Mouse (Mus musculus) C2C12 (cell line): ENCODE results near the gene Cd70. TPM values are rescaled to one million over a fixed set of nuclear protein-coding genes. Genes with fewer than 3 reads are reported as not detected.
"Not testable (repeated sequence)": the region's sequence is repeated elsewhere in the genome, so short reads cannot be mapped to it uniquely, and the experiment has no call there.

ENCODE experiments used
- H3K27me3 ChIP-seq: one replicate; pipeline ENCODE4 v1.6.1; 2011; ENCODE audit not compliant: control insufficient read depth, insufficient read depth, insufficient read length
- H3K36me3 ChIP-seq: one replicate; pipeline ENCODE4 v1.6.1; 2011; ENCODE audit not compliant: control insufficient read depth, insufficient read depth
- H3K4me3 ChIP-seq: one replicate; pipeline ENCODE4 v1.5.1; 2011; ENCODE audit warnings: mild to moderate bottlenecking, control low read depth; ENCODE audit not compliant: poor library complexity, insufficient read depth, severe bottlenecking
- H3K79me2 ChIP-seq: one replicate; pipeline ENCODE4 v1.6.1; 2011; ENCODE audit not compliant: control insufficient read depth, insufficient read depth
- H3K79me3 ChIP-seq: one replicate; pipeline ENCODE4 v1.6.1; 2011; ENCODE audit warnings: low read depth, control low read depth
- H3ac ChIP-seq: one replicate; pipeline ENCODE3; 2011; ENCODE audit warnings: low read depth; ENCODE audit not compliant: control insufficient read depth, insufficient read length
- CEBPB ChIP-seq: IDR thresholded peaks from one replicate; pipeline ENCODE4 v1.6.1; 2011; ENCODE audit warnings: low read depth, mild to moderate bottlenecking, control low read depth, moderate library complexity
- CTCF ChIP-seq: IDR thresholded peaks from one replicate; pipeline ENCODE4 v1.5.1; 2011; ENCODE audit not compliant: control insufficient read depth, insufficient read depth, insufficient read length
- FOSL1 ChIP-seq: IDR thresholded peaks from one replicate; pipeline ENCODE4 v1.8.0; 2011; ENCODE audit warnings: mild to moderate bottlenecking, low read length; ENCODE audit not compliant: poor library complexity, insufficient read depth, severe bottlenecking
- MAX ChIP-seq: IDR thresholded peaks from one replicate; pipeline ENCODE4 v1.6.1; 2011; ENCODE audit warnings: mild to moderate bottlenecking, control low read depth
- MYOD1 ChIP-seq: IDR thresholded peaks from one replicate; pipeline ENCODE4 v1.6.1; 2011; ENCODE audit warnings: low read depth; ENCODE audit not compliant: control insufficient read depth, insufficient read length
- MYOG ChIP-seq: IDR thresholded peaks from one replicate; pipeline ENCODE4 v1.6.1; 2011; ENCODE audit not compliant: control insufficient read depth, insufficient read length; ENCODE audit errors: extremely low read depth
- USF1 ChIP-seq: IDR thresholded peaks from one replicate; pipeline ENCODE4 v1.6.1; 2011; ENCODE audit warnings: low read depth, mild to moderate bottlenecking, control low read depth, moderate library complexity
- polyA plus RNA-seq: library from polyadenylated mRNA; unstranded; fragments of >200 nt; fragmentation: generic; extraction: Trizol; gene quantifications from one replicate; pipeline ENCODE4 v1.2.1, GENCODE M21; 2012; ENCODE audit warnings: missing spikeins

Cd70 gene
- polyA plus RNA-seq, 1 experiment: not detected

- TF ChIP-seq MAX (no peak), FOSL1 (no peak), USF1 (no peak)
- peaks cover 25% of the 10 kb centered on the region for H3K27me3 ChIP-seq
- H3ac ChIP-seq: no peak overlapping the region
- no peaks in the 10 kb centered on the region for H3K36me3 ChIP-seq
- H3K79me2 ChIP-seq: no peaks in the 10 kb centered on the region
- no peak overlapping the region for H3K4me3 ChIP-seq
- no peaks in the 10 kb centered on the region for H3K79me3 ChIP-seq
Measured at GRCm38 (mm10) chr17:57143704-57144103, 5.9 kb downstream of the Cd70 start.

GRCm38 (mm10) chr17:57139708-57140107, 9.9 kb downstream of the Cd70 start:
- Histone ChIP-seq H3K27me3 (peaks cover 7% of the 10 kb centered on the region), H3K79me2 (no peaks in the 10 kb centered on the region), H3K36me3 (no peaks in the 10 kb centered on the region), H3K4me3 (no peak overlapping the region), H3K79me3 (no peaks in the 10 kb centered on the region), H3ac (no peak overlapping the region)
- TF ChIP-seq MYOD1: no peak
- TF ChIP-seq USF1: no peak
- no peak for TF ChIP-seq CTCF
- TF ChIP-seq CEBPB: no peak
- TF ChIP-seq MAX: no peak
- no peak for TF ChIP-seq FOSL1
- TF ChIP-seq MYOG: no peak

GRCm38 (mm10) chr17:57138676-57139075, 10.9 kb downstream of the Cd70 start:
- Histone ChIP-seq H3K4me3 (no peak overlapping the region), H3ac (no peak overlapping the region)
- TF ChIP-seq MYOD1: no peak
- TF ChIP-seq CEBPB: no peak
- no peak for TF ChIP-seq USF1
- no peak for TF ChIP-seq CTCF
- no peak for TF ChIP-seq MAX
- no peak for TF ChIP-seq FOSL1
- no peak for TF ChIP-seq MYOG

GRCm38 (mm10) chr17:57135635-57136034, 13.9 kb downstream of the Cd70 start:
- no peaks in the 10 kb centered on the region for H3K79me2 ChIP-seq
- H3ac ChIP-seq: no peak overlapping the region
- peaks cover 5% of the 10 kb centered on the region for H3K27me3 ChIP-seq
- TF ChIP-seq MYOD1 (no peak), CTCF (no peak), MYOG (no peak), FOSL1 (no peak), USF1 (no peak), CEBPB (no peak), MAX (no peak)
- no peaks in the 10 kb centered on the region for H3K79me3 ChIP-seq
- H3K36me3 ChIP-seq: no peaks in the 10 kb centered on the region
- H3K4me3 ChIP-seq: no peak overlapping the region

More at GRCm38 (mm10) chr17:57138676-57139075, 10.9 kb downstream of the Cd70 start:
- H3K36me3 ChIP-seq: no peaks in the 10 kb centered on the region
- no peaks in the 10 kb centered on the region for H3K79me2 ChIP-seq
- peaks cover 7% of the 10 kb centered on the region for H3K27me3 ChIP-seq
- H3K79me3 ChIP-seq: no peaks in the 10 kb centered on the region

GRCm38 (mm10) chr17:57134693-57135092, 14.9 kb downstream of the Cd70 start:
- H3K27me3 ChIP-seq: peaks cover 5% of the 10 kb centered on the region
- no peak overlapping the region for H3ac ChIP-seq
- no peak for TF ChIP-seq CEBPB
- no peak for TF ChIP-seq MYOG
- TF ChIP-seq MYOD1: no peak
- TF ChIP-seq CTCF: no peak
- no peak for TF ChIP-seq USF1
- TF ChIP-seq MAX: no peak
- no peak for TF ChIP-seq FOSL1
- H3K36me3 ChIP-seq: no peaks in the 10 kb centered on the region
- H3K79me3 ChIP-seq: no peaks in the 10 kb centered on the region
- H3K79me2 ChIP-seq: no peaks in the 10 kb centered on the region
- no peak overlapping the region for H3K4me3 ChIP-seq

- not testable (repeated sequence) for H3K79me3 ChIP-seq, H3K4me3 ChIP-seq, H3K79me2 ChIP-seq, H3ac ChIP-seq, H3K36me3 ChIP-seq, H3K27me3 ChIP-seq
Measured at GRCm38 (mm10) chr17:57134021-57134420, 15.6 kb downstream of the Cd70 start.

- TF ChIP-seq MYOD1 (no peak), FOSL1 (no peak), CEBPB (no peak), MAX (no peak), CTCF (no peak), USF1 (no peak), MYOG (no peak)
- Histone ChIP-seq H3K27me3 (peaks cover 10% of the 10 kb centered on the region), H3K36me3 (no peaks in the 10 kb centered on the region), H3K4me3 (no peak overlapping the region), H3ac (no peak overlapping the region), H3K79me2 (no peaks in the 10 kb centered on the region), H3K79me3 (no peaks in the 10 kb centered on the region)
Measured at GRCm38 (mm10) chr17:57131793-57132192, 17.8 kb downstream of the Cd70 start.
